Mouse (Mus musculus) CH12.LX (cell line): ENCODE measurements around the gene Sesn1. TPM values are rescaled to one million over a fixed set of nuclear protein-coding genes. Genes with fewer than 3 reads are reported as not detected.

ENCODE experiments used
- DNase-seq: peaks from one replicate; pipeline ENCODE4 v3.0.0-alpha.2; 2013; ENCODE audit errors: extremely low read depth
- H3K27ac ChIP-seq: 2 replicates; pipeline ENCODE4 v1.5.1; 2012; ENCODE audit warnings: low read depth, mild to moderate bottlenecking, control low read depth, moderate library complexity; ENCODE audit not compliant: insufficient read depth
- H3K27me3 ChIP-seq: replicated peaks from 2 replicates; pipeline ENCODE3; 2012; ENCODE audit warnings: inconsistent platforms
- H3K36me3 ChIP-seq, 2 experiments: replicated peaks in 1 of 2; 2 replicates each; pipeline versions ENCODE3 to v1.6.1; 2012; ENCODE audit warnings: inconsistent platforms in 1 of 2, low read length in 1 of 2, mild to moderate bottlenecking in 1 of 2, mixed read lengths in 1 of 2, moderate library complexity in 1 of 2; ENCODE audit not compliant: control insufficient read depth in 1 of 2, insufficient read depth in 1 of 2
- H3K4me1 ChIP-seq, 2 experiments: 2 replicates each; pipeline ENCODE4 v1.6.1; 2012; ENCODE audit warnings: inconsistent platforms in 1 of 2, moderate library complexity in 1 of 2; ENCODE audit not compliant: insufficient read depth in 2 of 2, control insufficient read depth in 1 of 2
- H3K4me2 ChIP-seq: 2 replicates; pipeline ENCODE4 v1.6.1; 2012; ENCODE audit warnings: low read depth, mild to moderate bottlenecking, control low read depth; ENCODE audit not compliant: poor library complexity, insufficient read depth, severe bottlenecking
- H3K4me3 ChIP-seq, 3 experiments: fragments of 150-350 bp in 1 of 3; sonication (generic) in 1 of 3; replicated peaks in 1 of 3; 2 replicates each; pipeline versions ENCODE3 to v1.5.1; 2011 to 2012; ENCODE audit warnings: low read depth in 2 of 3, low read length in 2 of 3, mild to moderate bottlenecking in 2 of 3, moderate library complexity in 2 of 3, control low read depth in 1 of 3, improper control_type of control experiment in 1 of 3, inconsistent platforms in 1 of 3, mixed read lengths in 1 of 3; ENCODE audit not compliant: poor library complexity in 1 of 3
- H3K79me2 ChIP-seq: replicated peaks from 2 replicates; pipeline ENCODE4 v1.6.1; 2012; ENCODE audit warnings: mild to moderate bottlenecking, moderate library complexity; ENCODE audit not compliant: control insufficient read depth, poor library complexity, insufficient read depth, severe bottlenecking; ENCODE audit errors: extremely low read depth
- H3K9ac ChIP-seq: 2 replicates; pipeline ENCODE4 v1.6.1; 2012; ENCODE audit warnings: low read depth, mild to moderate bottlenecking, control low read depth, moderate library complexity; ENCODE audit not compliant: insufficient read depth
- H3K9me3 ChIP-seq: replicated peaks from 2 replicates; pipeline ENCODE3; 2012; ENCODE audit warnings: low read length, inconsistent platforms, mixed read lengths
- BHLHE40 ChIP-seq: IDR thresholded peaks from 2 replicates; pipeline ENCODE4 v1.6.1; 2011; ENCODE audit warnings: mild to moderate bottlenecking, low read depth, low read length, improper control_type of control experiment
- CTCF ChIP-seq, 2 experiments: IDR thresholded peaks in 1 of 2; conservative IDR thresholded peaks in 1 of 2; 2 replicates each; pipeline ENCODE4 v1.5.1; 2011 to 2012; ENCODE audit warnings: low read depth in 2 of 2, low read length in 2 of 2, improper control_type of control experiment in 1 of 2, inconsistent platforms in 1 of 2, mild to moderate bottlenecking in 1 of 2, moderate library complexity in 1 of 2
- ELF1 ChIP-seq: IDR thresholded peaks from 2 replicates; pipeline ENCODE4 v1.6.1; 2014; ENCODE audit warnings: low read depth, mild to moderate bottlenecking, inconsistent platforms, low read length, improper control_type of control experiment
- GABPA ChIP-seq: IDR thresholded peaks from 2 replicates; pipeline ENCODE4 v1.6.1; 2012; ENCODE audit warnings: low read depth, low read length, improper control_type of control experiment, inconsistent platforms; ENCODE audit not compliant: insufficient replicate concordance
- IRF4 ChIP-seq: IDR thresholded peaks from 2 replicates; pipeline ENCODE4 v1.6.1; 2014; ENCODE audit warnings: low read depth, mild to moderate bottlenecking, inconsistent platforms, low read length, improper control_type of control experiment
- JUND ChIP-seq: conservative IDR thresholded peaks from 2 replicates; pipeline ENCODE4 v1.6.1; 2011; ENCODE audit warnings: low read depth, low read length, improper control_type of control experiment
- KAT2A ChIP-seq: IDR thresholded peaks from 2 replicates; pipeline ENCODE4 v1.6.1; 2012; ENCODE audit warnings: low read length, improper control_type of control experiment, inconsistent platforms; ENCODE audit not compliant: insufficient replicate concordance
- MAFK ChIP-seq: IDR thresholded peaks from 2 replicates; pipeline ENCODE4 v1.6.1; 2011; ENCODE audit warnings: low read length, improper control_type of control experiment; ENCODE audit not compliant: insufficient replicate concordance
- MAZ ChIP-seq: IDR thresholded peaks from 2 replicates; pipeline ENCODE4 v1.6.1; 2012; ENCODE audit warnings: low read depth, mild to moderate bottlenecking, inconsistent platforms, low read length, improper control_type of control experiment, moderate library complexity
- MEF2A ChIP-seq: IDR thresholded peaks from 2 replicates; pipeline ENCODE4 v1.6.1; 2014; ENCODE audit warnings: low read depth, mild to moderate bottlenecking, inconsistent platforms, low read length, improper control_type of control experiment, borderline replicate concordance
- MXI1 ChIP-seq: IDR thresholded peaks from 2 replicates; pipeline ENCODE4 v1.6.1; 2011; ENCODE audit warnings: mild to moderate bottlenecking, low read depth, low read length, improper control_type of control experiment
- MYC ChIP-seq: IDR thresholded peaks from 2 replicates; pipeline ENCODE4 v1.6.1; 2011; ENCODE audit warnings: low read depth, mild to moderate bottlenecking, improper control_type of control experiment, low read length
- NELFE ChIP-seq: IDR thresholded peaks from 2 replicates; pipeline ENCODE4 v1.6.1; 2011; ENCODE audit warnings: low read depth, low read length, improper control_type of control experiment
- RAD21 ChIP-seq: IDR thresholded peaks from 2 replicates; pipeline ENCODE4 v1.6.1; 2011; ENCODE audit warnings: low read depth, mild to moderate bottlenecking, low read length, improper control_type of control experiment, moderate library complexity
- SIN3A ChIP-seq: IDR thresholded peaks from 2 replicates; pipeline ENCODE4 v1.6.1; 2012; ENCODE audit warnings: low read length, improper control_type of control experiment, inconsistent platforms
- SMC3 ChIP-seq: IDR thresholded peaks from 2 replicates; pipeline ENCODE4 v1.6.1; 2011; ENCODE audit warnings: low read depth, low read length, improper control_type of control experiment
- TCF12 ChIP-seq: IDR thresholded peaks from 2 replicates; pipeline ENCODE4 v1.6.1; 2014; ENCODE audit warnings: low read depth, mild to moderate bottlenecking, inconsistent platforms, low read length, improper control_type of control experiment
- USF2 ChIP-seq: conservative IDR thresholded peaks from 2 replicates; pipeline ENCODE4 v1.6.1; 2011; ENCODE audit warnings: low read depth, low read length, improper control_type of control experiment
- ZC3H11A ChIP-seq: IDR thresholded peaks from 2 replicates; pipeline ENCODE4 v1.6.1; 2012; ENCODE audit warnings: low read depth, mild to moderate bottlenecking, inconsistent platforms, low read length, improper control_type of control experiment
- ZKSCAN1 ChIP-seq: IDR thresholded peaks from 2 replicates; pipeline ENCODE4 v1.6.1; 2012; ENCODE audit warnings: low read depth, inconsistent platforms, low read length, improper control_type of control experiment, borderline replicate concordance
- dilution Hi-C: fragments of 300-500 bp; cut with MboI; formaldehyde crosslinking; loops from 2 replicates; pipeline ENCODE4 v1.14.3; 2020; ENCODE audit warnings: low sequenced_read_pairs; ENCODE audit not compliant: extremely low pct_unique_long_range_greater_than_20kb, extremely low pct_ligation_motif_present
- in situ Hi-C: fragments of 300-500 bp; cut with MboI; formaldehyde crosslinking; loops from 3 replicates; pipeline ENCODE4 v1.14.3; 2019; ENCODE audit warnings: low sequenced_read_pairs, low pct_ligation_motif_present, low pct_unique_long_range_greater_than_20kb, mixed read lengths
- polyA plus RNA-seq: library from polyadenylated mRNA; unstranded; fragments of >175 nt; gene quantifications from 2 replicates; pipeline ENCODE4 v1.2.1, GENCODE M21; 2012; ENCODE audit warnings: low read depth; ENCODE audit not compliant: insufficient read length
- total RNA-seq, 2 experiments: library from RNA; depleted of rRNA; stranded (reverse); fragments of 300-350 nt in 1 of 2; fragments of >200 nt in 1 of 2; gene quantifications; 2 replicates each; pipeline ENCODE4 v1.2.3; 2012 to 2014

The Sesn1 gene
- total and polyA plus RNA-seq, 3 experiments: 10.4 to 27.8 (median 22.0) TPM

DNA sequence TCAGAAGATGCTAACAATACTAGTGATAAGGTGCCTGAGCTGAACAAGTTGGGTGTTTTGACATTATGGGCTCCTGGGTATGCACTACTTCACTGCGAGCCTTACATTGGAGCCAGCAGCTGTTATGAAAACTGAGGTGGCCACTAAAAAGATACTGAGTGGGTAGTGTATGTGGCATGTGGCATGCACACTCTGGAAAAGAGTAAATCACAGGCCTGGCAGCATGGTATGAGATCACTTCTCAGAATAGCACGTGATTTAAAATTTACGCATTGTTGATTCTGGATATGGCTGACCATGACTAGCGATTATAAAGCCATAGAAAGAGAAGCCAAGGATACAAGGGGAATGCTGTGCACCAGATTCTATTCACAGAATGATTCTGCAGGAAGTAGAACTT is 20.7 kb downstream of the Sesn1 start:
- in situ Hi-C loops: loop anchor here (5.0 to 10.0 kb wide), 3 partner anchors 54 to 197 kb away; no protein-coding TSS in a partner anchor
- Histone ChIP-seq H3K36me3 (peaks cover 0 to 2% of the 10 kb centered on the region in 2 experiments), H3K4me2 (no peak overlapping the region), H3K27ac (no peak overlapping the region), H3K4me3 (no peak overlapping the region), H3K79me2 (no peaks in the 10 kb centered on the region; the same call in 1 of the 2 replicates), H3K9me3 (no peaks in the 10 kb centered on the region), H3K9ac (no peak overlapping the region), H3K4me1 (peaks cover 3 to 68% of the 10 kb centered on the region in 2 experiments), H3K27me3 (no peaks in the 10 kb centered on the region)
- DNase-seq: no peak
- dilution Hi-C loops: no loop called here
- TF ChIP-seq SIN3A (no peak), BHLHE40 (0 out of 2 replicates have a peak, but pooled peaks have one; percentile 7)

DNA sequence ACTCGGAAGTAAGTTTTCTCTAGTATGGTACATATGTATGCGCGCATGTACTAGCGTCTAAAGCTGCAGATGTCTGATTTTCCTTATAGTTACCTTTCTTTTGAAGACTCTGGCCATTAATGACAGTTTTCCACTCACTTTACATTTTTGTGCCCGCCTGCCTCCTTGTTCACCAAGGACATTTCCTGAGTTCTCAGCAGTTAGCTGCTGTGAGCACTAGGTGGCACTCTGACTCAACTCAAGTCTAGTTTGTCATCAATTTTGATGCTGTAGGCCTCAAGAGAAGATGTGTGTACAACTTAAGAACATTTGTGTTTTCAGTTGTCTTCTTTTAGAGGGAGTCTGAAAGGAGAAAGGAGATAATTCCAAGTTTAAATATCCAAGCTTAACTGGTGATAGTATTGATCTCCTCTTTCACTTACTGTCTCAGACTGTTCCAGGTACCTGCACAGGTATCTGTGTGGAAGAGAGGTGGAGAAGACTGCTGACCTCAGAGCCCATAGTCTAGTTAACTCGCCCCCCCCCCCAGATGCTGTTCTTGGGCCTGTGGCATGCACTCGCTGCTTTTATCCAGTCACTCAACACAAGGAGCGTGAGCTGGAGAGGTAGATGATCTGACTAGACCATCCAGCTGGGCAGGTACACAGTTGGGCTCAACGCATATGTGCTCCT is 21.3 kb downstream of the Sesn1 start:
- Histone ChIP-seq H3K9me3 (no peaks in the 10 kb centered on the region), H3K4me3 (no peak overlapping the region), H3K27ac (no peak overlapping the region), H3K79me2 (no peaks in the 10 kb centered on the region; the same call in 1 of the 2 replicates), H3K27me3 (no peaks in the 10 kb centered on the region), H3K9ac (no peak overlapping the region), H3K4me2 (no peak overlapping the region), H3K36me3 (peaks cover 0 to 2% of the 10 kb centered on the region in 2 experiments), H3K4me1 (peaks cover 3 to 65% of the 10 kb centered on the region in 2 experiments)
- peak; percentile 77 for DNase-seq
- in situ Hi-C loops (loop anchor here (5.0 to 10.0 kb wide), 3 partner anchors 54 to 196 kb away; no protein-coding TSS in a partner anchor), dilution Hi-C loops (no loop called here)
- TF ChIP-seq CTCF (conservative IDR thresholded peaks at IDR 0.05 in 1 of 2, IDR thresholded peaks at IDR 0.05 in 1 of 2; ENCODE audit: low read depth in 2 of 2, low read length in 2 of 2) (peak; percentile 62 to 94; a peak in 3 of 4 replicates), TCF12 (0 out of 2 replicates have a peak, but pooled peaks have one; percentile 10), MXI1 (0 out of 2 replicates have a peak, but pooled peaks have one; percentile 24), USF2 (no peak), IRF4 (no peak), ZC3H11A (peak; percentile 86), RAD21 (peak; percentile 97), ZKSCAN1 (no peak), NELFE (no peak), MEF2A (no peak), MYC (peak; percentile 35; the same call in 1 of the 2 replicates), MAFK (0 out of 2 replicates have a peak, but pooled peaks have one; percentile 26), MAZ (0 out of 2 replicates have a peak, but pooled peaks have one; percentile 39), JUND (0 out of 2 replicates have a peak, but pooled peaks have one; percentile 11), GABPA (no peak), ELF1 (0 out of 2 replicates have a peak, but pooled peaks have one; percentile 13), SMC3 (peak; percentile 94), SIN3A (no peak), KAT2A (no peak)
